Mouse (Mus musculus): ENCODE data around the gene Prdm2.

Gene Prdm2

DNA sequence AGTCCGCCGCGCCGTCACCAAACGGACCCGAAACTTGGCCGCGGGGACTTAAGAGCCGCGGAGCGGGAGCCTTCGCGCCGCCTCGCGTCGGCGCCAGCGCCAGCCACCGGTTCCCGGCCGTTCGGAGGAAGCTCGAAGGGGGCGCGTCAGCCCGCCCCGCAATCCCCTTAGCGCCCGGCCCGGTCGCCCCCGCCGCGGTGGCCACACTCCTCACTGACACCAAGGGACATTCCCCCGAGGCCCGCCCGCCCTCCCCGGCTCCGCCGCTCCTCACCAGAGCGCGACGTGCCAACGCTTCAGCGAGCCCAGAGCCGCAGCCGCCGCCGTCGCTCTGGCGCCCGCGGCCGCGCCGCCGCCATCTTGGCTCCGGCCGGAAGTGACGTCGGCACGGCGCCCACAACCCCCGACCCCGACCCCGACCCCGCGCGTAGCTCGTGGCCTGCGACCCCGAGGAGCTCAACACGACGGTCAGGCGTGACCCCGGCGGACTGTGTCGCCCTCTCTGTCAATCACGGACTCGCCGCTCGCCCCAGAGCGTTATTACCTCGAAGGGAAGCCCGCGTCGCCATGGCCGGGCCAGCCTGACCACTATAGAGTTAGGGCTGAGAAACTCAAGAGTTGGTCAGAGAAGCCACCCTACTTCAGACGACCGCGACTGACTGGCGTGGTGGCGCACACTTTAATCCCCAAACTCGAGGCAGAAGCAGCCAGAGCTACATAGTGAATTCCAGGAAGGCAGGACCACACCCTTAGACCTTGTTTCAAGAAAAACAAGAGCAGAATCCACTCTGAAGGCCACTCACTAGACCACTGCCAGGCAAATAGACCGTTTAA lies at the start of gene Prdm2:
Prdm2 (minus strand) TSS at position 655 of the 834 bp plus-strand sequence.
- DNase-seq (ENCODE audit: low spot score in 2 of 2), result peak; percentile 34 to 77

- DNase-seq (ENCODE audit: low spot score in 2 of 2), result no peak
Observed at GRCm38 (mm10) chr4:143259718-143260349, 47.0 kb upstream of the Prdm2 start.

GRCm38 (mm10) chr4:143258517-143258916 lies 45.7 kb upstream of the Prdm2 start:
- peak; percentile 54 to 72 for DNase-seq (ENCODE audit: low spot score in 2 of 2)

DNA sequence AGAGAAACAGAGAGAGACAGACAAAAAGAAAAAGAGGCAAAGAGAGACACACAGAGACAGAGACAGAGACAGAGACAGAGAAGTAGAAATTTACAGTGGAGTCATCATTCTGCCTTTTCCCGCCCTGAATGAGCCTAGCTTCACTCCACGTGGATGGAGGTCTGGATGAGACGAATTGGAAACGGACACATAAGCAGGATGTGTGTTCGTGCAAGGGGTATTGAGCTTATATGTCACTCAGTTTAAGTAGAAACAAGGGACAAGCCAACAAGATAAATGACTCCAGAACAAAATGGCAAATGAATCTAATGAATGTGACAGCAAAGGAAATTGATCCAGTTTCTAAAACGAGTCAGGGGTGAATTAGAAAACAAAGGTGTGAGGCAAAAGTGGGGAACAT lies 45.2 kb upstream of the Prdm2 start:
- DNase-seq (ENCODE audit: low spot score in 2 of 2), result no peak

DNA sequence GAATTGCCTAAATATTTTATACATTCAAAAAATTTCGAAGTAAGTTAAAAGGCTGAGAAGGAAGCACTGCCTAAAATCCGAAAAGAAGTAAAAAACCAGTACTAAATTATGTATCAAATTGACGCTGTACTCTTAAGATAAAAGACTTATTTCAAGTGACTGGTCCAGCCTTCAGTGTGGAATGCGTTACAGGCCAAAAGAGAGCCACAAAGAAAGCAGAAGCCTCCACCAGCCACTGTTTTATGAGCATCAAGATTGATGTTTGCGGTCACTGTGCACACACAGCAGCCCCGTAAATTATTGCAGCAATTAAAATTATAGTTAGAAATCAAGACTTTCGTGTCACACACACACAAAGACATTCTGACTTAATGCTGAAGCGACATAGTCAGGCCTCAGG lies 42.7 kb upstream of the Prdm2 start:
- no peak for DNase-seq (ENCODE audit: low spot score in 2 of 2)

DNA sequence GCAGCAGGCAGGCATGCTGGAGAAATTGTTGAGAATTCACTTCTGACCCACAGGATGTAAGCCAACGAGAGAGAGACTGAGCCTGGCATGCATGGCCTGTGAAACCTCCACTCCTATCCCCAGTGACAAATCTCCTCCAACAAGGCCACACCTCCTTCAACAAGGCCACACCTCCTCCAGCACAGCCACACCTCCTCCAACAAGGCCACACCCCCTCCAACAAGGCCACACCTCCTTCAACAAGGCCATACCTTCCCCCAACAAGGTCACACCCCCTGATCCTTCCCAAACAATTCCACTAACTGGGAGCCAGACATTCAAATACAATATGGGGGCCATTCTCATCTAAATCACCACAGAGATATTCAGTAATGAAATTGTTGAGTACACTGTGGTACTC lies 40.6 kb upstream of the Prdm2 start:
- DNase-seq (ENCODE audit: low spot score in 2 of 2), result no peak

GRCm38 (mm10) chr4:143248050-143248449 lies 35.3 kb upstream of the Prdm2 start:
- no peak for DNase-seq (ENCODE audit: low spot score in 2 of 2)

DNA sequence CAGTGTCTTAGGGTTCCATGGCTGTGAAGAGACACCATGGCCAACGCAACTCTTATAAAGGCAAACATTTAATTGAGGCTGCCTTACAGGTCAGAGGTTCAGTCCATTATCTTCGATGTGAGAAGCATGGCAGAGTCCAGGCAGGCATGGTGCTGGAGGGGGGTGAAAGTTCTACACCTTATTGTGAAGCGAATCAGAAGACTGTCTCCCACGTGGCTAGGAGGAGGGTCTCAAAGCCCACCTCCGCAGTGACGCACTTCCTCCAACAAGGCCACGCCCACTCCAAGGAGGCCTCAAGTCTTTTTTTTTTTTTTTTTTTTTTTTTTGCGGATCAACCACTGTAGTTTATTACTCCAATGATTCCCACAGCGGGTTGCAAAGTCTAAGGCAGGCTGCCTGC lies 28.5 kb upstream of the Prdm2 start:
- no peak for DNase-seq (ENCODE audit: low spot score in 2 of 2)

DNA sequence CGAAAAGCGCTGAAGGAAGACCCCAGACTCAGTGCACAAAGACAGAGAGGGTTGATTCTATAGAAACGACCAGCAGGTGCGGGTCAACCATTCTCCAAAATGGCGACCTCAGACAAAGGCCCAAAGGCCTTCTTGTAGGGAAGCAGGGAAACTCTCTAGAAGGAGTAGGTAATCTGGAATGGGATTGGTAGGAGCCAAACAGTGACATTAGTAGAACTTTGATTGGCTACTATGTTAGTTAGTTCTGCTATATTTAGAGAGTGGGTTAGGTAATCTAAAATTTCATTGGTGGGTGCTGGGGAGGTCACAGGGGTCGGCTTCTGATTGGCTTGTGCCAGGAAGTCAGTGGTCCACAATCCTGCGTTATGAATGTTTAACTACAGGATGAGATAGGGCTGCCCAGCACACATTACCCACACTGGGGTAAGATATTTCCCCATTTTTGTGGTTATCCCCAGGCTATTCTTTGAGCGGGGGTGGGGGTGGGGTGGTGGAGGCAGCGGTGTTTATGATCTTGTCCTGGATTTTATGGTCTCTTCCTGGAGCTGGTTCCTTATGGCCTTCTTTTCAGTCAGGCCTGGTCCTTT lies 26.9 kb upstream of the Prdm2 start:
- DNase-seq (ENCODE audit: low spot score in 2 of 2), result no peak

GRCm38 (mm10) chr4:143239117-143239516 lies 26.3 kb upstream of the Prdm2 start:
- DNase-seq (ENCODE audit: low spot score in 2 of 2), result no peak

DNA sequence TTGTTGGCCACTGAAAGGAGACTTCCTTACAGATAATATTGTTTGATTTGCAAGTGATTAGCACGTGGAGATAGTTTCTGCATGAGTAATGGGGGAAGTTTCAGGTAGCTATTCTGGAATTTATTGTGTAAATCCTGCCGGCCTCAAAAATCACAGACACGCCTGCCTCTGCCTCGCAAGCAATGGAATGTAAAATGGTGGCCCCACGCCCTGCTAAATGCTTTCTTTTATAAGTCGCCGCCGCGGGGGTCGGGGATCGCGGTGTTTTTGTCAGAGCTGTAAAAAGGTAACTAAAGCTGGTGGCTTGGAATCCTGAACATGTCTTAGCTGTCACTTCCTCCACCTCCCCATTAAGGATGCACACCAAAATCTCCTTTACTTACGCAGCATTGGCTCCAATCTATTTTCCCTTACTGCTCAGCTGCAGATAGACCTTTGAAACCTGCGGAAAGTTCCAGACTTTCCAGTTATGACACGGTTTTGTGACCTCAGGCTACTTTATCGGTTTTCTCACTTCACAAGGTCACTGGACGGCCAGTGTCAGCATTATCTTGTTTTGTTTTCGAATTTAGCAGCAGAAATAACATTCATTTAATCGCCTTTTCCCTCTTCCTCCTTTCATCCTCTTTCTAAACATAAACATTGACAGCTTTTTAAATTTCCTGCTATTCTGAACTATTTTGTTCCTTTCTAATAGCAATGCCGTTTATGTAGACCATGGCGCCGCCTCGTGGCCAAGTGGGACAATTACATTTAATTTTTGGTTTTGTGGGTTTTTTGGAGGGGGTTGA lies 25.6 kb upstream of the Prdm2 start:
- DNase-seq (ENCODE audit: low spot score in 2 of 2), result peak; percentile 38 to 57

DNA sequence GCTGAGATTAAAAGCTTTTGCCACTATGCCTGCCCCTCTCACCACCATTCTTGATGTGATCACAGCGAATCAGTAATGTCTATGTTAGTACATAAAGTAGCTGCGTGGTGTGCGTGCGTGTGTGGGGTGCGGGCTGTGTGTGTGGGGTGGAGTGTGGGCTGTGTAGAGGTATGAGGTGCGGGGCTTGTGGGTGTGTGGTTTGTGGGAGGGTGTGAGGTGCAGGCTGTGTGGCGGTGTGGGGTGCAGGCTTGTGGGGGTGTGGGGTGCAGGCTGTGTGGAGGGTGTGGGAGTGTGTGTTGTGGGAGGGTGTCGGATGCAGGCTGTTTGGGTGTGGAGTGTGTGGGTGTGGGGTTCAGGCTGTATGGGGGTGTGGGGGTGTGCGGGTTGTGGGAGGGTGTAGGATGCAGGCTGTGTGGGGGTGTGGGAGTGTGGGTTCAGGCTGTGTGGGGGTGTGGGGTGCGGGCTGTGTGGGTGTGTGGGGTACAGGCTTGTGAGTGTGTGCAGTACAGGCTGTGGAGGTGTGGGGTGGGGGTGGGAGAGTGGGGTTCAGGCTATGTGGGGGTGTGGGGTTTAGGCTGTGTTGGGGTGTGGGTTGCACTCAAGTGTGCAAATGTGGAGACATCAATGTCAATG lies 19.1 kb upstream of the Prdm2 start:
- DNase-seq (ENCODE audit: low spot score in 2 of 2), result no peak

DNA sequence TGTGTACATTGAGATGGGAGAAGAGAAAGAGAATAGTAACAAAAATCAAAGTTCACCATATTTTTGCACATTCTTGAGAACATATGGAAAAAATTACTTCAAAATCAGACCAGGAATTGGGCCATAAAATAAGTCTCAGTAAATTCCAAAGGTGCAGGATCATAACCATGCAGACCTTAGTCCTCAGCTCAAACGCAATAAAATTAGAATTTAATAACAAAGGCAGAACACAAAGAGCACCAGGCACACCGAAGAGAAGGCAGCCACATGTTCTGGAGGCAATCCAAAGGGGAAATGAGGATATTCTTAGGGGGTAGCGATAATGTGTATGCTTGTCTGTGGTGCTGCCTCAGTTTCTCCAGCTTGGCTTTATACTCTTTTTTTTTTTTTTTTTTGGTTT lies 18.3 kb upstream of the Prdm2 start:
- no peak for DNase-seq (ENCODE audit: low spot score in 2 of 2)

- no peak for DNase-seq (ENCODE audit: low spot score in 2 of 2)
Observed at GRCm38 (mm10) chr4:143227976-143228375, 15.2 kb upstream of the Prdm2 start.

GRCm38 (mm10) chr4:143225886-143226285 lies 13.1 kb upstream of the Prdm2 start:
- no peak for DNase-seq (ENCODE audit: low spot score in 2 of 2)

GRCm38 (mm10) chr4:143219316-143219751 lies 6.5 kb upstream of the Prdm2 start:
- DNase-seq (ENCODE audit: low spot score in 2 of 2), result no peak

GRCm38 (mm10) chr4:143218858-143219257 lies 6.1 kb upstream of the Prdm2 start:
- DNase-seq (ENCODE audit: low spot score in 2 of 2), result no peak

GRCm38 (mm10) chr4:143217189-143217588 lies 4.4 kb upstream of the Prdm2 start:
- DNase-seq (ENCODE audit: low spot score in 2 of 2), result no peak

DNA sequence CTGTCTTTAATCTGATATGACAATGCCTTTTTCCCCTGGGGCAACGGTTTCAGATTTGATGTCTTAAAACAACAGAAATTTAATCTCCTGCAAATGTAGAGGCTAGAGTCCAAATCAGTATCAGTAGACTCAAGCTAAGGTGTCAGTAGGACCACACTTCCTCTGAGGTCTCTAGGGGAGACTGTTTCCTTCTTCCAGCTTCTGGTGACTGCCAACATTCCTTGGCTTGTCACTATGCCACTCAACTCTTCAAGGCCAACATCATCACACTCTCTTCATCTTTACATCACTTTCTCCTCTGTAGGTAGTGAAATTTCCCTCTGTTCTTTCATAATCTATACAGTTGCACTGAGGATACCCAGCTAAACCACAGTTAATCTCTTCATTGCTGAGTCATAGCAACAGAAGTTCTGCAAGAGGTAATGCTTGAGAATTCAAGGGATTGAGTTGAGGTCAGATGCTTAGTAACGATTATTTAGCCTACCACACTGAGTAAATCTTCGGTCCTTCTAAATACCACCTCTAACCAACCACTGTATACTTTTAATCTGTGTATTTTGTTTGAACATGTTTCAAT lies 1.5 kb upstream of the Prdm2 start:
- DNase-seq (ENCODE audit: low spot score in 2 of 2), result no peak

GRCm38 (mm10) chr4:143213571-143213970 lies 776 bp upstream of the Prdm2 start:
- DNase-seq (ENCODE audit: low spot score in 2 of 2), result no peak

DNA sequence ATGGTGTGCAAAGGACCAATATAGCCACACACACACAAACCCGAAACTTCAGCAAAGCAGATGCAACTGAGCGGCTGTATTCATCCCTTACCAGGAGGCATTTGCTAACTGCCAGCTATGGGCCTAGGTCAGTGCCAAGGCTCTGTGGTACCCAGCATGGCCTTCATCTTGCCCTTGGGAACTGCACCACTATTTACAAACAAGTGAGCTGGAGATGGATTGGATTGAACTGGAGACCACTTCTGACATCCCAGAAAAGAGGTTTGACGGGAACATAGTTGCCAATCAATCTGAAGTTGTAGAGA lies 332 bp upstream of the Prdm2 start:
- no peak for DNase-seq (ENCODE audit: low spot score in 2 of 2)
